Mouse (Mus musculus): ENCODE results near the gene Ppp4r2. TPM values are rescaled to one million over a fixed set of nuclear protein-coding genes. Genes with fewer than 3 reads are reported as not detected.
A peak's percentile ranks its signal among the peaks of the same experiment; 100 is the strongest.

The Ppp4r2 gene
- total RNA-seq, 2 experiments from 2014 or later, result 20.6 to 46.5 TPM

DNA sequence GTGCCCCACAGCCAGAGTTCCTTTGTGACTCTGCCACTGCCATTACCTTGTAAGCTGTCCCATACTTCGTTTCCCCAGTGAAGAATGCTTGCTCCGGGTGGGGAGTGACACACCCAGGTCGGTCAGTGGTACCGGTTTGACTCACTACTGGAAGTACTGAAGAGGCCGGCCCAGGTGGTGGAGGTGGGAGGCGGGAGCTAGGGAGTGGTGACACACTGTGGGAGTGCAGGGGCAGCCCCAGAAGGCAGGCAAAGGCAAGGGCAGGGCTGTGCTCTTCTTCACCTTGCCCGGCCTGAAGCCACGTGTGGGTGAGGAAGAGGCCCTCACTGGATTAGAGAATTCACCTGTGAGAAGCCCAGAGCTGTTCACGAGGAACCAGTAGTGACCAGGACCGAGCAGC, 46.2 kb downstream of the Ppp4r2 start:
- ATAC-seq (replicated peaks; ENCODE audit: low FRiP score, poor library complexity, severe bottlenecking), result no peak

DNA sequence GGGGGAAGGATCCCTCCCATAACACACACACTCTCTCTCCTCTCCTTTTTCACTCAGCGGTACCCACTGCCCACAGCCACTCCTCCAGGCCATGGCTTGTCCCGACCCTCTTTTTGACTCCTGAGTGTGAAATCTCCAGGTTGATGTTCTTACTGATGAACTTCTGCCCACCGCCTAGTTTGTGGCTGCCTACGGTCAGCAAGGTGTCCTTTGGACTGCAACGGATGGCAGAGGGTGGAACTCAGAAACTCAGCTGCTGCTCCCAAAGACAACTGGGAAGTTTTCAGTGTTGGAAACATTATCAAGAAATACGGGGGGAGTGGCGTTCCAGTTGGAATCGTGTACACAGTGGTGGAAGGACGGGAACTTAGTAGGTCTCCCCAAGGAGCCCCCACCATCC, 48.2 kb downstream of the Ppp4r2 start:
- ATAC-seq (replicated peaks; ENCODE audit: low FRiP score, poor library complexity, severe bottlenecking), result no peak

DNA sequence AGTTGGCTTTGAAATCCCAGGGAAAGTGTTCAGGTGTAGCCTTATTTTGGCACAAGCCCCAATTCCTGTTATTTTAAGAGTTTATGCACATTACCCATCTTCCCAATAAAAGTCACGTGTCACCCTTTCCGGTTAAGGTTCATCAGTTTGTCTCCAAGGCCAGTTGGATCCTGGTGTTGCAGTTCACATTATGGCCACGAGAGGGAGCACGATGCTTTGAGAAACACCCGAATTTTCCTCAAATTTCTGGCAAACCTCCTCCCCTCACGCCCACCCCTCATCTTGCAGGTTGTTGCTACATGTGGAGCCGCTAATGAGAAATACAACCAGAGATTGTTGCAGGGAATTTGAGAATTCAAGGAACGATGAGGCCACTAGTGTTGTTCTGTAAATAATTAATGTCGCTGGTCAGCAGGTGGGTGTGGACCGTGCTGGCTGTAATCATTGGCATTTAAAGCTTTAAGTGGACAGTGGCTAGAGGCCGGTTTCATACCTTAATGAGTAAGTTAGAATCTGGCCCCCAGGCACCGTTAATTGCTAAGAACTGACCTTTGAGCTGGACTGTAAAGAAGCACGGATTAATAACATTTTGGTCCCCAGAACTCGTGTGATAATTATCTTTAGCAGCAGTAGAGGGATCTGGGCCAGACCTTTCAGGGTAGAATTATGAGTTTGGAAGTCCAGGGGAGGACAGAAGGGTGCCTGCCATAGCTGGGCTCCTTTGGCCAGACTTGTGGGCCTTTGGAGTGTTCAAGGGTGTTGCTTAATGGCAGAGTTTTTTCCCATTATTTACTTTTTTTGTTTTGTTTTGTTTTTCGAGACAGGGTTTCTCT, 49.2 kb downstream of the Ppp4r2 start:
- ATAC-seq (replicated peaks; ENCODE audit: low FRiP score, poor library complexity, severe bottlenecking), result peak; percentile 44; the same call in 1 of the 2 replicates

DNA sequence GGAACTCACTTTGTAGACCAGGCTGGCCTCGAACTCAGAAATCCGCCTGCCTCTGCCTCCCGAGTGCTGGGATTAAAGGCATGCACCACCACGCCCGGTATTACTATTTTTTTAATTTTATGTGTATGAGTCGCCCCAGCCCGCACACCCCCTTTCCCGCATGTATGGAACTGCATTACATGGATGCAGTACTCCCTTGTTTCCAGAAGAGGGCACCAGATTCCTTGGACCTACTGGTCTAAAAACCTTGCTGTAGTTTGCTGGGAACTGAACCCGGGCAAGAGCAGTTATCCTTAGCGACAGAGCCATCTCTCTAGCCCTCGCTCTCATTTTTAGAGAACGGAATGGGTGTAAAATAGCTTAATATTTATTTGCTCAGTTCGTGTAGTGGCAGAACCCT, 49.8 kb downstream of the Ppp4r2 start:
- 0 out of 2 replicates have a peak, but pooled peaks have one; percentile 61 for ATAC-seq (replicated peaks; ENCODE audit: low FRiP score, poor library complexity, severe bottlenecking)

DNA sequence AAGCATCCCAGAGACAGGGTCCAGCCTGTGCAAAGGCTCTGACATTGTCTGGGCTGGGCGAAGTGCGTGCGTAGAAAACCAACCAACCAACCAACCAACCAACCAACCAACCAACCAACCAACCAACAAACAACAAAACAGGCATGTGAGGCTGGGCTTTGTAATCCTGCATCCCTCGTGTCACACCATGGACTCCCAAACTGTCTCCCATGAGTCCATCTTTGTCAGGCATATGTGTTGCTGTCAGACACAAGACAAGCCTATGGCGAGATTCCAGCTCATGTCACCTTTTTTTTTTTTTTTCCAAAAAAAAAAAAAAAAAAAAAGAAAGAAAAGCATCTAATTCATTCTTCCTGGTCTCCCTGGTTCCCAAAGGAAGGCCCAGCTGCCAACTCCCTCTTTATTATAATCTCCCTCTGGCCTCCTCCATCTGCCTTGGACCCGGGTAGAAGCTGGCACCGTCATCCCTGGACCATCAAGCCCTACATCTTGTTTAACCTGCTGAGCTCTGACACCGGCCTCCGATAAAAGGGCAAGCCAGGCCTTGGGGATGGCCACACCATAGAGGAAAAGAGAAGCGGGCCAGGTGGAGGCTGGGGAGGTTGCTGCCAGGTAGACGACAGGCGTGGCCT, 51.3 kb downstream of the Ppp4r2 start:
- ATAC-seq (replicated peaks; ENCODE audit: low FRiP score, poor library complexity, severe bottlenecking), result no peak

DNA sequence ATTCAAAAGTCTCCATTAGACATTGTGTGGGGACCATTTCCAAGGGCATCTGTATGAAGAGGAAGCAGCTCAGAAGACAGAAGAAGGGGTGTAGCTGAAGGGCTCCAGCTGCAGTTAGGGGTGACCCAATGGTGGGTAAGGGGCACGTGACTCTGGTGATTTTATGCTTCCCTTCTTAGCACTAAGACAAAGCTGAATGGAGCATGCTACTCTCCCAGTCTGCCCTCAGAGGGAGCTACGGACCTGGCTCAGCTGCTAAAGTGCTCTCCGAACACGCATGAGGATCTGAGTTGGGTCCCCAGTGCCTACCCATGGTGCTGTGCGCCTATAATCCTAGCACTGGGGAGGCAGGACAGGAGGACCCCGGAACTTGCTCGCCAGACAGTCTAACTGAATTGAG, 52.0 kb downstream of the Ppp4r2 start:
- ATAC-seq (replicated peaks; ENCODE audit: low FRiP score, poor library complexity, severe bottlenecking), result no peak

DNA sequence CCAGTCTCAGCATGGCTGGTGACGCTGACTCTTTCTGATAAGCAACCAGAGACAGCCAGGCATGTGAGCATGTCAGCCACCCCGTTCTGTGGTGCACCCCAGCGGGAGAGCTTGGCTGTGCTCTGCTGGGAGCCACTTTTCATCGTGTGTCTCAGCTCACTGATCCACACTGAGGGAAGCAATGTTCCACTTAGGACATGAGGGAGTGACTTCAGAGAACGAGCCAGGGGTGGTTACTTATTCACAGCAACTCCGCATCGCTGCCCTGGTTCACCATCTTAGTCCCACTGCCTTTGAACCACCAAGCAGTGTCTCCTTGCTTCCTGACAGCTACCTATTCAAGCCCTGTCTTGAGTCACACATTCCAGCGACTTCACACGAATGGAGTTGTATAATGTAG, 53.6 kb downstream of the Ppp4r2 start:
- ATAC-seq (replicated peaks; ENCODE audit: low FRiP score, poor library complexity, severe bottlenecking), result no peak

DNA sequence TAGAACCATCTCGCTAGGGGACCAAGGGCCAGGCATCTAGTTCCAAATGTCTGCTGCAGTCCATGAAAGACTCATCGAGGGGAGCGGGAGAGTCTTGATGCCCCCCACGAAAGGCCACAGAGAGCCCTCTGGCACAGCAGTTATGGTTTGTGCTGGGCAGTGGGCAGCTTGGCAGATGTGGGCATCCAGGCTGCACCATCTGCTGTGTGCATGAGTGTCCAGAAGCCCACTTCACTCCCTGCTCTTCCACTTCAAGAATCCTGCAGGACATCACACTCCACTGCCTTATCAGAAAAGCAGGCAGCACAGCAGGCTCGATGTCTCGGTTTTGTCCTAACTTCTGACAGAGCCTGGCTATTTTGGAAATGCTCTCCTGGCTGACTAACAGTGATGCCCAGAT, 55.9 kb downstream of the Ppp4r2 start:
- ATAC-seq (replicated peaks; ENCODE audit: low FRiP score, poor library complexity, severe bottlenecking), result no peak

DNA sequence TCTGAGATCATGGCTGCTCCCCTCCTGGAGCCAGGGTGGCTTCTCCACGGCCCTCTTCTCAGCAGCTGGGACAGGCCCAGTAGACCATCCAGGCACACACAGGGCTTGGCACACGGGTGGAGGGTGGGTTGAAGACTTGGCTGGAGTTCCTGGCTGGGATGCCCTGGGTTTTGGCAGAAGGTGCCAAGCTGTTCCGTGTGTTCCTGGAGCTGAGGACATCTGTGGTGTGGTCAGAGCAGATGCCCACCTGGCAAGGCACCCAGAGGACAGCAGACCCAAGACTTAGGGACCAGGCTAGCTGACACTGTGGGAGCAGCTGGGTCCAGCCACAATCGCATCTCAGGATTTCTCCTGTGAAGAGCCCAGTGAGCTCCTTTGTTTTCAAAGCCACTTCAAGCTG, 59.1 kb downstream of the Ppp4r2 start:
- ATAC-seq (replicated peaks; ENCODE audit: low FRiP score, poor library complexity, severe bottlenecking), result no peak

DNA sequence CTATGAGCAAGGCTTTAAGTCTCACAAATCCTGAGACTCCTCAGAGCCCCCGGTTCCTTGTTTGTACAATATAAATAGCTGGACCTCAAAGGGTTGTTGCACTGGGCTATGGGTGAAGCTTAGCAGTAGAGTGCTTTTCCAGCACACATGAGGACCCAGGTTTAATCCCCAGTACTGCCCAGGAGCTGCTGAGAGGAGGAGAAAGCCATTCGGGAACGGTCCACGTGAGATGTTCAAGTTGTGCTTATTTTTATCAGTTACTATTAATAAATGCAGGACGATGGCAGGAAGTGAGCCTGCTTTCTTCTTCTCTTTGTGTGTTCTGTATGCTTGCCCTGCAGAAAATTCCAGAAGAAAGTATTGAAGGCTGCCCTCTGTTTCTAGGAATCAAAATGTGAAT, 59.7 kb downstream of the Ppp4r2 start:
- no peak for ATAC-seq (replicated peaks; ENCODE audit: low FRiP score, poor library complexity, severe bottlenecking)

DNA sequence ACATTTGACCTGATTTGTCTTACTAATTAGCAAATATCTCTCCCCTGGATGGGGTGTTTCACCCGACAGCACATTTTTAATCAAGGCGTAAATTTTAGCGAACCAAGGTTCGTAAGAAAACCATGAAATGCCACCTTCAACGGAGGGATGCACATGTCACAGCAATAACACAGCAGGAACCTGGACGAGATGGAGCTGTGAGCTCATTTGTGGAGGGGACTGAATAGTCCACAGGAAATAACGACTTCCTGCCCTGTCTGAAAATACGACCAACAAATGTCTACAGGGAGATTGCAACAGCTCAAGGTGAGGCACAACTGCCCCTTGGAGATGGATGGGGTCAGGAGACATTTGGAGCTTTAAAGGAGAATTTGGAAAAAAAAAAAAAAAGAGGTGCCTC, 61.8 kb downstream of the Ppp4r2 start:
- ATAC-seq (replicated peaks; ENCODE audit: low FRiP score, poor library complexity, severe bottlenecking), result no peak

DNA sequence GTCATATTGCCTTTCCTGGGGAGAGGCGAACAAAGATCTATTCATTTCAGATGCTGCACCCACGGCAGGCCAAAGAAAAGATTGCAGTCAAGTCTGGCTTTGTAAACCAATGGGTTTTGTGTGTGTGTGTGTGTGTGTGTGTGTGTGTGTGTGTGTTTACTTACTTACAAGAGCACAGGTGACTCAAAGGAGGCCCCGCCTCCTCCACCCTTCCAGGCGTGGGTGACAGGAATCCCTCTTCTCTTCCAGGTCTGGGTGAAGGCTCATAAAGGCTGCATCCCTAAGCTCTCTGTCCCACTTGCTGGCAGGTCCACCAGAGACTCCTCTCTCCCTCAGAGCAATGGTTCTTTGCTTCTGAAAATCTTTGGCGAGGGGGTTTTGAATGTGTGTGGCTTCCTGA, 63.5 kb downstream of the Ppp4r2 start:
- ATAC-seq (replicated peaks; ENCODE audit: low FRiP score, poor library complexity, severe bottlenecking), result no peak

DNA sequence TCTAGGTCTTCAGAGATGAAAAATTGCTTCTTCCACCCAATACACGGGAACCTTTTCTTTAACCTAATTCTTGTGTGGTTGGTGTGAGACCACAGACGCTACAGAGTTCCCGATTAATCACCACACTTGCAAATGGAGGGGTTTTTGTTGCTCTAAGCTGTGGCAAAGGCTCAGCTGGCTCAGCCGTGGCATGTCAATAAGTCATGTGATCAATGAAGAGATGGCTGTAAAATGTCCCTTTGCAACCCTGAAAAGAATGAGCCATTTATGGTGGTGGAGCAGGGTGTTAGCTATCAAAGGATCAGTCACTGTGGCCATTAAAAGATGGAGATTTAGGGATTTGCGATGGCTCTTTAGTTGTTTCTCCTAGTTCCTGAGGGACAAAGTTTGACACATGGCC, 71.0 kb downstream of the Ppp4r2 start:
- ATAC-seq (replicated peaks; ENCODE audit: low FRiP score, poor library complexity, severe bottlenecking), result no peak

DNA sequence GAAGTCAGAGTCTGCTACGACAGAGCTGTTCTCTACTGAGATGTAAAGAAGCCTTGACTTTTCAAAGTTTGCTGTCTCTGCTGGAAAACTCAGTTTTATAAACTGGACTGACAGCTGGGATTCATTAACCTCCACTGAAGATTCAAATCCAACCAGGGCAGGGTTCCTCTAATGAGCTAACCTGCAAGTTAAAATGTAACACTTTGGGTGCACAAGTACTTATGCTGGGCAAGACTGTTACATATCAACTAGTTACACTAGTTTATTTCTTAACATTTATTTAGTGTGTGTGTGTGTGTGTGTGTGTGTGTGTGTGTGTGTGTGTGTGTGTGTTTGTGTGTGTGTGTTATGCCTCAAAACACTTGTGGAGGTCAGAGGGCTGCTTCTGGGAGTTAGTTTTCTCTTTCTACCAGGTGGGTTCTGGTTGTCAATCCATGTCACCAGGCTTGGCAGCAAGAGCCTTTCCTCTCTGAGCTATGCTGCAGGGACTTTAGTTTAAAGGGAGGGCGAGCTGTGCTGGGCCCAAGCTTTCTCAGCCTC, 76.8 kb downstream of the Ppp4r2 start:
- ATAC-seq (replicated peaks; ENCODE audit: low FRiP score, poor library complexity, severe bottlenecking), result no peak

Other genes with a start within 250 kb of the Ppp4r2 start
- gene Shq1, start 162.5 kb upstream of the Ppp4r2 start, total RNA-seq (2015; ENCODE audit: low replicate concordance), result 0.21 and 2.5 TPM in 2 replicates
- gene Shq1, start 162.5 kb upstream of the Ppp4r2 start, total RNA-seq (2017; ENCODE audit: low replicate concordance), result 2.6 and 4.6 TPM in 2 replicates
- gene Gxylt2, start 128.9 kb upstream of the Ppp4r2 start, total RNA-seq (2015; ENCODE audit: low replicate concordance), result not detected in 2 replicates
- not detected in 2 replicates for gene Gxylt2, start 128.9 kb upstream of the Ppp4r2 start, total RNA-seq (2017; ENCODE audit: low replicate concordance)

Data from erythroblast, adult 5-6 weeks (primary cell).